Mouse (Mus musculus): ENCODE results near the gene Gm20388.

Gm20388 gene

DNA sequence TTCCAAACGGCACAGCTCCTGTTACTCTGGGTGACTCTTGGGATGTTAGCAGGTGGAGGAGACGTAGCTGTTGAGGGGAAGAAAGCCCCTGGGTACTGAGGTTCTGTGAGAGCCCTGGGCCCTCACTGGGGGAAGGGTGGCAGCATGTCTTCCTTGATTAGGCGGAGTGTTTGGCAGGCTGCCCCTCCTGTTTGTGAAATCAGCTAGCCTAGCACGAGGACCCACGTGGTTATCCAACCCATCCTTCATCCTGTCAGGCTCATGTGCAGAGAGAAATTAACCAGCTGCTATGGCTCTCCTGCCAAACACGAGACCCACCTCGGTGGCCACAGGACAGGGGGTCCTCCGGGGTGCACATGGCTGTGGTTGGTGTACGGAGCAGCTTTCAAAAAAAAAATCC lies 2195.6 kb downstream of the Gm20388 start:
- DNase-seq (ENCODE audit: low spot score in 2 of 2): no peak

DNA sequence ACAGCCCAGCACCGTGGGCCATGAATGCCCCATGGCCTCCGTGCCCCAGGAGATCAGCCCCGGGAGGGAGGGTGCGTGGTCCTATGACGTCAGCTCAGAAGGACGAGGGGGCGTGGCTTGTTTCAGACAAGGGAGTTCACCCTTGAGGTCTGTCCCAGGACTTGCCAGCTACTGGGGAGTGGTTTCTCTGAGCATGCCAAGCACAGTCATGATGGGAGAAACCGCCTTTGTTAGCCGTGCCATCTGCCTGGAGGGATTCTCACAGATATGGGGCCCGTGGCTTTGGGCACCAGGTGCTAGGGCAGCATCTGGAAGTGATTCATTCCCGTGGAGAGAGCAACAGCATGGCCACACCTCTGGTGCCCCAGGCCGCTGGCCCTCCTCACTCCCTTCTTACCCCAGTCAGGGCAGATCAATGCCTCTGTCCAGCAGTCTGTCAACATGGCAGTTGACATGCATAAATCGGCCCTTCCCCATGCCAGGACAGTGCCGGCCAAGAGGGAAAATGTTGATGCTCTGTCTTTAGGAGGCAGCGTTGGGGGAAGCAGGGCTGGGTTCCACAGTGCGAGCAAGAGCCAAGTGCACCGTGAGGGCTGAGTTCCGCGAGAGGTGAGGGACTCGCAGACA lies 2199.7 kb downstream of the Gm20388 start:
- DNase-seq (ENCODE audit: low spot score in 2 of 2): no peak

DNA sequence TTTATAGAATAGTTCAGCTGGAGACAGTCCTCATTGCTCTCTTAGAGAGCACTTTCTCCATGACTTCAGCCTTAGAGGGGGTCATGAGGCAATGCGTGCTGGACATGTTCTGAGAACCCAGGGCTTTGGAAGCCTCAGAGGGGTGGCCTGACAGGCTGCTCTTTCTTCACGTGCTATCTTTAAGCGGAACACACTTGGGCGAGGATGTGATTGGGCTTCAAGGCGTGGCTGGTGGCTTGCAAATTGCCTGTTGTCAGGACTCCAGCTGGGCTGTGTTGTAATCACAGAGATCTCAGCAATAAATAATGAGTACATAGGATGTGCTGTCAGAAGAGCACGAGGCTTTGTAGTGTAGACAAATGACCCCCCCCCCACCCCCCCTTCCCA lies 2200.2 kb downstream of the Gm20388 start:
- DNase-seq (ENCODE audit: low spot score in 2 of 2): no peak

DNA sequence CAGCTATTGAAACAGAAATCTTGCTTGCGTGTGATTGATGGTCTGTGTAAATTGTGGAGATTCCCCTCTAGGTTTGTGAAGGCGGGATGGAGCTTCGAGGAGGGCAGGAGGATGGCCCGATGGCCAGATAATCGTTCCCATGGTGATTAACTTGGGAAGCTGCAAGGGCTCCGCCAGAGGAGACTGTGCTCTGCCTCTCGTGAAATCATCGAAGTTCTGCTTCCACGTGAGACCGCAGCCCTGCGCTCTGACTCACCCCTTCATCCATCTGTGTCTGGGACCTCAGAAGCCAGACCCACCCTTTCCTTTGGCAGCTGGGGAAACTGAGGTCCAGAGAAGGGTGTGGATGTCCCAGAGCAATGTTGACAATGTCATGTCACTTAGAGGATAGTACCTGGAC lies 2201.1 kb downstream of the Gm20388 start:
- no peak for DNase-seq (ENCODE audit: low spot score in 2 of 2)

DNA sequence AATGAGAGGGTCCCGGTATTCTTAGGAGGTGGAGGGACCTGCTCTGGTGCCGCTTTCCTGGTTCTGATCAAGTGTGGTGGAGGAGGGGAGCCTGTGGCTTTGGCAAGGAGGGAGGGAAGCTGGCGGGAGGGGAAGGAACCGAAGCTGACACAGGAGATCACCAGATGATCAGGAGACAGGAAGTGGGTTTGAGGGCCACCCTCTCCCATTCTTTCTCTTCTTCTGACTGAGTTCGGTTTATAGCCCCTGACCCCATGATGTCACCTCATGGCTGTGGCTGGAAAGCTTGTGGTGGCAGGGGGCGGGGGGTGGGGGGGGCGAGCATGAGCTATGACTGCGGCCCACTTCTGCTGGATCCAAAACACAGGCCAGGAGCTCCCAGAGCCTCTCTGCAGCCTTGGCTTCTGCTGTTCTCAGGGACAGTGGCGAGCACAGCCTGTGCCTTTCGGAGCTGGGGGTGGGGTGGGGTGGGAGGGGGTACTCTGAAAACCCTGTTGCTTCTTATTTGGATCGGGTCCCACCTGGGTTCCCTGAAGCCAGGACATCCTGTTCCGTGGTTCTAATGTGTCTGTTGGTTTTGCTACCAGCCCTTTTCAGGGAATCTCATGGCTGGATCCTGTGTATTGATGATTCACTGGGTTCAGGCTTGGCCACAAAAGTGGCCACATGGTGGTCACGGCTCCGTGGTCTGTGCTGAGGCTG lies 2201.8 kb downstream of the Gm20388 start:
- DNase-seq (ENCODE audit: low spot score in 2 of 2): no peak

DNA sequence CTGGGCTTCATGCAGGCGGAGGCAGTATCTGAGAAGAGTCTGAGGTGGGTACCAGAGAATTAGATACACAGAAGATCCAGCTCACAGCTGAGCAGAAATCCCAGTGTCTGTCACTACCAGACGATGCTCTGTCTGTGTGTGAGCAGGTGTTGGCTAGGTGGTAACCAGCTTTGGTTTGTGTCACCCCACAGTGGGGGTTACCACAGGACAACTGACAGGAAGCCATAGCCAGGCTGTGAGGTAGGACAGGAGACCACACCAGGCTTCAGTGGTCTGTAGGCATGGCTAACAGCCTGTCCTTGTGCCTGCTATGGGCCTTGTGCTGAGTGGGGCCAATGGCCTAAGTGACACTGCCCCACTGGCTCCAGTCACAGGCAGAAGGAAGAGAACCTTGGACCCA lies 2204.2 kb downstream of the Gm20388 start:
- no peak for DNase-seq (ENCODE audit: low spot score in 2 of 2)

DNA sequence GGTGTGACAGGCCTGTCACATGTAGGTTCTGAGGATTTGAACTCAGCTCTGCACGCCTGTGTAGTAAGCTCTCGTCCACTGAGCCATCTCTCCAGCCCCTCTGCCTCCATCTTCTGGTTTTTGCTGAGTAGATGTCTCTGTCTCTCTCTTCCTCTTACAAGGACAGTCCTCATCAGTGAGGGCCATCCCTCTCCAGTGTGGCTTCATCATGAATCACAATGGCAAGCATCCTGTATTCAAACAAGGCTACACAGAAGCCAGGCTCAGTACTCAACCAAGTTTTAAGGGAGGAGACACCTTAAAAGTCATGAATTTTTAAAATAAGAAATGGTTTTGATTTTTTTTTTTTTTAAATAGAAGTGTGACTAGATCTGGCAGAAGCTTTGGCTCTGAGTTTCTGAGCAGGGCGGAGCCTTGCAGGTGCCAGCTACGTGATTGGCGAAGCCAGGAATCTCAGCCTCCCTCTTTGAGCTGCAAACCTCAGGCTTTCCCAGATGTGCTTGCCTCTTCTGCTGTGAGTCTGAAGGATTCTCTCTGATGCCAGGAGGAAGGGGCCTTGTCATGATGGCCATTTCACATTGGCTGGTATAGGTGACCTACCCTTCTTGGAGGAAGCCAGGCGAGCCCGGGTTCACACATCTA lies 2206.2 kb downstream of the Gm20388 start:
- DNase-seq (ENCODE audit: low spot score in 2 of 2): no peak

DNA sequence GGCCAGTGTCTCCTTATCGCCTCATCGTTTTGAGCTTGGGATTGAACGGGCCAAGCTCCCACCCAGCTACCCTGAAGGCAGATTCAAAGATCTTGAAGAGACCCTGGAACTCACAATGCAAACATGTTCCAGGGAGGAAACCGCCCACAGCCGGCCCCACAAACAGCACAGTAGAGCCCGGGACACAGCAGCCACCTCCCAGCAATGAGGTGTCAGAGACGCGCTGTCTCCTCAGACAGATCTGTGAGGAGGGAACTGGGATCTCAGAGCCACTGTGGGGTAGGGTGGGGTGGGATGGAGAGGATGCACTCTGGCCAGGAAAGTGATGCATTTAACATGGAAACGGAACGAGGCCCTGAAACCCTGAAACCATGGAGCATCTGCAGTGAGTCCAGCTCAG lies 2207.5 kb downstream of the Gm20388 start:
- DNase-seq (ENCODE audit: low spot score in 2 of 2): no peak

DNA sequence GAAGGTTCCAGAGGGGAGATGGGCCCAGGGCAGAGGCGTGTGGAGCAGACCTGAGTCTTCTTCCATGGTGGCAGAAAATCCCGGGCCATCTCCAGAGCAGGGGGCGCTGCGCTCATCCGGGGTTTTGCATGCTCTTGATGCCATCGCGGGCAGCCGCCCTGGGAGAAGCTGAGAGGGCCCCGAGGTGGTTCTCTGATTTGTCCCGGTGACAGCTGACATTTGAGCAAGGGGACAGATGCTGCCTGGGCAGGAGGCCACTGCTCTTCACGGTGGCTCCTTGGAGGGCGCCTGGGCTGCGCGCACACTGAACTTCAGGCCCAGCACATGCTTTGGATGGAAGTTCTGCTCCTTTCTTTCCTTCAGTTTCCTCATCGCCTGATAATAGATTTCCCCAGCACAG lies 2207.9 kb downstream of the Gm20388 start:
- DNase-seq (ENCODE audit: low spot score in 2 of 2): no peak

DNA sequence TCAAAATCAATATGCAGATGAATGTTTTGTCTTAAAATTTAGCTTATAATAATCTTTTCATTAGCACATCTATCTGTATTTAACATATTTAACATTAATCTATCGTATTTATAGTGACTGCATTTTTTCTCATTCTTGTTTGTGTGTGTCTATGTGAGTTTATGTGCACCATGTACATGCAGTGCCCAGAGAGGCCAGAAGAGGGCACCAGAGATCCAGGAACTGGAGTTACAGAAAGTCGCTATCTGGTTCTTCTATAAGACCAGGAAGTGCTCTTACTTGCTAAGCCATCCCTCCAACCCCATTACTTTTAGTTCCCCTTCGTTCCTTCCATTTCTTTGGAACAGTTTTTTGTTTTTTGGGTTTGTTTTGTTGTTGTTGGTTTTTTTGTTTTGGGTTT lies 2213.7 kb downstream of the Gm20388 start:
- no peak for DNase-seq (ENCODE audit: low spot score in 2 of 2)

DNA sequence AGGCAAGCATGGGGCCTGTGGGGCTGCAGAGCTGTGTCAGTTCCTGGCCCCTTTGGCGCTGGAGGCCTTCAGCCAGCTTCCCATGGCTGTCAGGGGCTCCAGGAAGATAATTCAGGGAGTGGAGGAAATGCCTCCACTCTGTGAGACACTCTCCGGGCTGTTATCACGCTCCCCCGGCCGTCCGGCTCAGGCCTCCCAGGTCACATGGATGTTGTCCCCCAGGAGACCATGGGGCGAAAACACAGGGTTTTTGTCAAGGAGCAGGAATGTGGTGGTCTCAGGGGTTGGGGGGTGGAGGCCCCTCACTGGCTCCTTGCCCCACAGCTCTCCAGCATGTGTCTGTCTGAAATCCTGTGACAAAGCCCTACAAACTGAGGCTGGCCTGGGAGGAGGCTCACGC lies 2216.0 kb downstream of the Gm20388 start:
- no peak for DNase-seq (ENCODE audit: low spot score in 2 of 2)

DNA sequence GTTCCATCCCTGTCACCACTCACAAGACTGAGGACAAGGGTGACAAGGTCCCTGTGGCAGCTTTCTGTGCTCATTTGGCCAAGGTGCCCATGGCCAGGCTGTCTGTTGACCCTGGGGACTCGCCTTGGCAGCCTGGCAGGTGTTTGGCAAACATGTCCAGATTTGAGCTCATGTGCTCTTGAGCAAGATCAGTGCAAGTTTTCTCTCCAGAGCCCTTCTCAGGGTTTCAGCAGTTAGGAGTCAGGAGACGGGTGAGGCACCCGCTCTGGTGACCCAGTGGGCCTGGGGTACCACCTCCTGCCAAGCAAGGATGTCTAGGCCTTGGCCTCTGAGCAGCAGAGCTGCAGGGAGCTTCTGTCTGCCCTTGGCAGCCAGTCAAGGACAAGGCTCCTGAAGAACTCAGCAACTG lies 2223.5 kb downstream of the Gm20388 start:
- no peak for DNase-seq (ENCODE audit: low spot score in 2 of 2)

DNA sequence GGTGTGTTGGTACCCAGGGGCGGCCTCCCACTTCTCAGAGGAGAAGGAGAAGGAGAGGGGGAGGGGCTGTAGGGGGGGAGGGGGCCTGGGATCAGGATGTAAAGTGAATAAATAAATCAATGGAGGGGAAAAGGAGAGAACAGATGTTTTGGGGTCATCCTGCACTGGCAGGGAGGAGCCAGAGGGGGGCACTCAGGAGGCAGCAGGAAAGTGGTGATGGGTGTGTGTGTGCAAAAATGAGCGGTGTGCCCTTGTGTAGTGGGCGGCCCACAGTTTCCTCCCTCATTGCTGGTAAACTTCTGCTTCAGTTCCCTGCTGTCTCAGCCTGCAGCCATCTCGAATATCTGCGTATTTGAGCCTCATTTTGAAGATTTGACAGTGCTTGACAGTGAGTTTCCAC lies 2224.9 kb downstream of the Gm20388 start:
- no peak for DNase-seq (ENCODE audit: low spot score in 2 of 2)

DNA sequence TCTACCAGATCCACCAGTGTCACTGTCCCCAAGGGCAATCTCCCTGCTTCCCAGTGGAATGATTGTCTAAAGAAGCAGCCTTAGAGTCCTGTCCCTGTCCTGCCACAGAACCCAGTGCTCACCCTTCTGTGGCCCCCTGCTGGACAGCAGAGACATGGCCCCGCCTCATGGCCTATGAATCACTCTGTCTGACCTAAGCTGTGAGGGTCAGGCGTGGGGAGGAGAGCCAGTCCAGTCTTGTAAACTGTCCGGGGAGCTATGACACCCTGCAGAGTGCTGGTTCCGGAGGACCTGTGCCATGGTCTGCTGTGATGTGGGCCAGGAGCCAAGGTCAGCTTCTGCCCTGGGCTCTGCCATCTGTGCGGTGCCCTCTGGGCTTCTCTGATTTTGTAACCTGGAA lies 2229.1 kb downstream of the Gm20388 start:
- no peak for DNase-seq (ENCODE audit: low spot score in 2 of 2)

DNA sequence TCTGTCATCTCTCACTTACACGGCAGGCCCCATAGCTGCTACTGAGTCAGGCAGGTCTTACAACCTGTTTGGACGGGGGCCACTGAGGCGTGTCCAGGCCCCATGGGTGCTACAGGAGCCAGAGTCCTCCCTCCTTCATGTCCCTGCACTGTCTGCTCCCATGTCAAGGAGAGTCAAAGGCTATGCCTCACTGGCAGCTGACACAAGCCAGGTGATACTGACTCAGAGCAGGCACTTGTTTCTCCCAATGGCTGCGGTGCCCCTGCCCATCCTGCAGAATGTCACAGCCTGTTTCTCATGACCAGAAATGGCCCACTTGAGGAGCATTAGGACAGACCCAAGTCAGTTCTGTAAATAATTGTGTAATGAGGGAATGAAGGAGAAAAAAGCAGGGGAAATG lies 2229.8 kb downstream of the Gm20388 start:
- DNase-seq (ENCODE audit: low spot score in 2 of 2): no peak

DNA sequence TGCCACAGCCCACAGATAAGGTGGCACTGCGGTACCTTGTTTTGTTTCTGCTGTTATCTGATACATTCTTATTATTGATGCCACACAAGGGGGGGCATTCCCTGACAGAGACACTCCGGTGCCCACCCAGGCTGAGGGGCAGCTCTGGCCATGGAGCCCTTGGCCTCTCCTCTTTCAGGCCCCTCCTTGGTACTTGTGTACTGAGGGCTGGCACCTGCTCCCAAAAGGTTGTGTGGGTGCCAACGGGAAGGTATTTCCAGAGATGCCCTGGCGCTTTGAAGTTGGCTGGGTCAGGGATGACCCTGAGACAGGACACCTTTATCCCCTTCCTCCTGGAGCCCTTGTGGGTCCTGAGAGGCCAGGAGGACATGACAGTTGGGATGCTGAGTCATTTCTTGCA lies 2231.8 kb downstream of the Gm20388 start:
- no peak for DNase-seq (ENCODE audit: low spot score in 2 of 2)

DNA sequence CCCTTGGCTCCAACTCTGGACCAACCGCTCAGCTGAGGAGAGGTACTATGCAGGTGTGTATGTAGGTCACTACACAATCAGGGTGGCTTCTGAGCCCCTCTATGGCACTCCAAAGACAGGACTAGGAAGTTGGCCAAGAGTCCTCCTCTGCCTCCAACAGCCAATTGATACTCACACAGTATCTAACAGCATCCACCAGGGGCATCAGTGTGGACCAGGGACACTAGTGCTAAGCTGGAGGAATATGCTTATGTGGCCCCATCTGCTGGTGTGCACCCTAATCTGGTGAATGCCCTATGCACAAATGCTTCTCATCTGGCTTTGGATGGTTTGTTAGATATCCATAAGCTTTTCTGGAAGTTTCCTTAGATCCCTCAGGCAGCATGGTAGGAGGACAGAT lies 2232.6 kb downstream of the Gm20388 start:
- no peak for DNase-seq (ENCODE audit: low spot score in 2 of 2)

DNA sequence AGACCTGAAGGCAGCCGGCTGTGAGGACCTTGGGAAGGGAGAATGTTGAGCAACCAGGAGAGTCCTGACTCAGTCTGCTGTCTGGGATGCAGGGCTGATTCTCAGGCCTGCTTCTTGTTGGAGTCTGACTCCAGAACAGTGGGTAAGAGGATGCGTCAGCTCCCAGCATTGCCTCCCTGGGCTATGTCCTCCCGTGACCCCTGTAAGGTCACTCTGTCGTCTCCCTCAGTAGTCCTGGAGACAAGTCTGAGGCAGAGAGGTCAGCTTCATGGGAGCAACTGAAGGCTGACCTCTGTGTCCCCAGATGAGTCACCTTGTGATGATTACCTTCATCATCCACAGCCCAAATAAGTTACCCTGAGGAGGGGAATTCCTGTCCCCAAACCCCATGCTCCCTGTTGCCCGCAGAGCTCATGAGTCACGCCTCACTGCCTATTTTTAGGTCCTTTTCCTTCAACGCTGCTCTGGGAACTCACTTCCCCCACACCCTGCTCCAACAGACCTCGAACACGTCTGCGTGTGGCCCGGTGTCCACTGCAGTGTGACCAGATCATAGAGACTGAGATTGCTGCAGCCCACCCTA lies 2234.2 kb downstream of the Gm20388 start:
- DNase-seq (ENCODE audit: low spot score in 2 of 2): no peak

DNA sequence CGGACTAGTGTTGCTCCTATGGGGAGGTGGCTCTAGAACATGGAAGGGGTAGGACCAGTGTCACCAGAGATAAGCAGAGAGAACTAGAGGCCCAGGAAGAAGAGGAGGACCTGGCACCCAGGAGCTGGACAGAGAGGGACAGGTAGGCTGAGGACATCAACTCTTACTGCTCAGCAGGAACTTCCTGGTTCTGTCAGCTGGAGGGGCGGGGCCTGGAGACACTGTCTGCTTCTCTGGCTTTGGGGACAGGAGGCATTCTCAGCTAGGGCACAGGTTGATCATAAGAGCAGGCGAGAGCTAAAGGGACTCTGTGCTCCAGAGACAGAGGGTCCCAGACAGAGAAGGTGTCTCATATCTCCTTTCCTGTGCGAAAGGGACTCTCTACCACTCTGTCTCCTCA lies 2238.4 kb downstream of the Gm20388 start:
- DNase-seq (ENCODE audit: low spot score in 2 of 2): no peak

DNA sequence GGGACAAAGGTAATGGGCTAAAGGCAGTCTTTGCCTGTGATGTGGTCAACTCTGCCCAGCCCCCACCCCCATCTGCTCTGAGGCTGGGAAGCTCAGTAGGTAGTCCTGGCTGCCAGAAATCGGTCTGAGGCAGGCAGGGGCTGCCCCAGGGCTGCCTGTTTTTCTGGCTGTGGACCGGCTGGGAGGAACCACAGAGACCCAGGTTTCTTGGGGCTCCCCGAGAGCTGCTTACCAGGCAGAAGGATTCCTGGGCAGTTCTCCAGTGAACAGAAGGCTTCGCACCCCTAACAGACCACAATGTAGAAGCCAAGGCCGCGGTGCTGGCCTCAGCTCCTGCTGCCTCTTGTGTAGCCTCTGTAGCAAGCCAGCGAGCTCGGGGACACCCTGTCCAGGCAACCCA lies 2239.0 kb downstream of the Gm20388 start:
- no peak for DNase-seq (ENCODE audit: low spot score in 2 of 2)

DNA sequence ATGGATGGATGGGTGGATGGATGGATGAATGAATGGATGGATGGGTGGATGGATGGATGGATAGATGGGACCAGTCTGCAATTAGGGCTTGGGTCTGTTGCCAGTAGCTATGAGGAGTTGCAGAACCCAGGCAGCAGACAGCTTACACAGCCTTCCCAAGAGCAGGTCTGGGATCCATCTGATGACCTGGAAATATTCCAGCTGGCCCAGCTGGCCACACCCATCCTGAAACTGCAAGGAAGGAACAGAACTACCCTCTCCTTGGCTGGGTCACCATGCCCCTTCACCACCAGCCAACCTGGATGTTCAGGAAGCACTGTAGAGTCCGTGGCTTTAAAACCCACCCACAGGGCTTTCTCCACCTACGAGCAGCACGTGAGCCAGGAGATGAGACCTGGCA lies 2240.9 kb downstream of the Gm20388 start:
- no peak for DNase-seq (ENCODE audit: low spot score in 2 of 2)

DNA sequence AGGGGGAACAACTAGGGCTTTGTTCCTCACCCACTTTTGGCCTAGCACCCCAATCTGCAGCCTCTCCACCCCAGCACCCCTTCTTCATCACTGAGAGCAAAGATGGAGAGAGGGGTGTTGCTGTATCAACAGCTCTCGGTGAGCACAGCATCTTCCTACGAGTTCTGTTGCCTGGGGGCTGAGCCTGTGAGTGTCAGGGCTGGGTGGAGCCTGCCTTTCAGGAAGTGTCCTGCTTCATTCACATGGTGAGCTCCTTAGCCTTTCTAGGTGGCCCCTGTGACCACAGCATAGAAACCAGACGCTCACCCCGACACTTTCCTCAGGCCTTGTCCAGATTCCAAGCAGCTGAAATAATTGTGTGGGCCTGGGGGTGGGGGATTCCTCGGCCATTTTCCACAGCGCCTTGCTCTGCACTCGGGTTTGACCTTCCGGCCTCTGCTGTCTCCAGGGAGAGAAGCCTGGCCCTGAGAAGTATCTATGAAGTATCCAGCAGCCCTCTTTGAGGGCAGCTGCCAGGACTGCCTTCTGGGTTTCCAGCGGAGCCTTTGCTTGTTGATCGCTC lies 2244.5 kb downstream of the Gm20388 start:
- no peak for DNase-seq (ENCODE audit: low spot score in 2 of 2)

DNA sequence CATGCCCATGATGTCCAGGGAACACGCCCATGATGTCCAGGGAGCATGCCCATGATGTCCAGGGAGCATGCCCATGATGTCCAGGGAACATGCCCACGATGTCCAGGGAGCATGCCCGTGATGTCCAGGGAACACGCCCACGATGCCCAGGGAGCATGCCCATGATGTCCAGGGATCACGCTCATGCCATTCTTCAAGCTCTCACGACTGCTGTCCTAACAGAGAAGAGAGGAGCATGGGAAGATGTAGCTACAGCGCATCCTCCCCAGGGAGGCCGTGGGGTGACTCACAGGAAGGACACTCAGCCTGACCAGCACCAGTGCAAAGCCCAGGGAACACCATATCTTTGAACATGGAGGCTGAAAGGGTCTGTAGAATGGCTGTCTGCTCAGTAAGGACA lies 2245.3 kb downstream of the Gm20388 start:
- no peak for DNase-seq (ENCODE audit: low spot score in 2 of 2)

Measured in frontal cortex, postnatal 25 days (tissue).